Mouse (Mus musculus): ENCODE results near the gene Arid3a.

Arid3a gene

GRCm38 (mm10) chr10:79909092-79909922 is 17.5 kb upstream of the Arid3a start:
- DNase-seq: peak in 1 of 2 experiments; percentile 50

GRCm38 (mm10) chr10:79910556-79910955 is 16.3 kb upstream of the Arid3a start, which contains the start of gene Gm26602:
Gm26602 (plus strand) TSS chr10:79910856.
- no peak for DNase-seq

DNA sequence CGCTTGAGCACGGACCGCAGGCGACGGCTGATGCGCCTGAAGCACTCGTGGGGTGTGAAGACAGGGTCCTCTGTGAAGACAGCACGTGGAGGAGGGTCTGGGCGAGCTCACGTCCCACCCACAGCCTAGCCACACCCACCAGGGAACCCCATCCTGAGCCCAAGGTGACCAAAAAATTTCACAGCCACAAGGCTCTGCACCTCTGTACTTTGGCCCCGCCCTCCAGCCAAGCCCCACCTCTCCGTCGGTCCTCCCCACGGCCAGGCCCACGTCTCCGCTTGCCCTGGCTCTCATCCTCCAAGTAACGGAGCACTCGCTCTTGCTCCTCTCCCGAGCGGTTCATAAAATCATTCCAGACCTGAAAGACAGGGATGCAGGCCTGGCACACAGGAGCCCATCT is 14.4 kb upstream of the Arid3a start:
- DNase-seq: peak in 1 of 2 experiments; percentile 39

DNA sequence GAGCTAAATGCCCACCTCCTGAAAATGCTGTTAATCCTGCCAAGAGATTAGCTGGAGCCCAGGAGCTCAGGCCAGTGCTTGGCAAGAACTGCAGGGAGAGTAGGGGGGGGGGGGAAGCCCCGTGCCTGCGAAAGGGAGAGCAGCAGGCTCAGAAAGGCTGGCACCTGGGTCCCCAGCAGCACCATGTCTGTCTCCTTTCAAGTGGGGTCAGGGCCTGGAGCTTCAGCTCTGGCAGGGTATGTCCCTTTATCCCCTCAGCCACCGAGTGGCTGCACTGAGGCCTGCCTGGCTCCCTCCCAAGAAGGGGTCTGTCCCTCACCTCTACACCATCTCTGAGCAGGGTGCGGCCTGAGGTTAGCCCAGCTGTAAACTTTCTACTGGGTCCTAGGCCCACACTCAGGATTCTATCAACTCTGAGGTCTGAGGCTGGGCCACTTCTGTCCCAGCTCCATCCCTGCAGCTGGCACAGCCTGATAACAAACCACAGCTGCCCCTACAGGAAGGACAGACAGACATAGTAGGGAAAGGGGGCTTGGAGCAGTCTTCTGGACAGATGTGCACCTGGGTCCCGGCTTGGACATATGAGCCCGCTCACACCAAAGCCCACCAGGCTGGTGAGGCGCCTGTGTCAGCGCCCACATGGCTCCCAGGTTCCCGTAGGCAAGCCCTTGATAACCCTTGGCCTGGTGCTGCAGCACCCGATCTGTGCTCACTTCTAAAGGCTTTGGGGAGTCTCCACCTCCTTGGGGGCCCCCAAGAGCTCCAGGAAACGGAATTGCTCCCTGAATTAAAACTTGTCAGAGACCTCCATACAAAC is 12.5 kb upstream of the Arid3a start:
- DNase-seq: no peak

- DNase-seq: peak in 1 of 2 experiments; percentile 35
Observed at GRCm38 (mm10) chr10:79914948-79915596, 11.8 kb upstream of the Arid3a start.

- peak in 1 of 2 experiments; percentile 35 for DNase-seq
Observed at GRCm38 (mm10) chr10:79916081-79916480, 10.8 kb upstream of the Arid3a start.

GRCm38 (mm10) chr10:79916808-79917531 is 9.9 kb upstream of the Arid3a start, which contains the start of gene Kiss1r:
Kiss1r (plus strand) TSS chr10:79916971.
- peak; percentile 92 to 93 for DNase-seq

DNA sequence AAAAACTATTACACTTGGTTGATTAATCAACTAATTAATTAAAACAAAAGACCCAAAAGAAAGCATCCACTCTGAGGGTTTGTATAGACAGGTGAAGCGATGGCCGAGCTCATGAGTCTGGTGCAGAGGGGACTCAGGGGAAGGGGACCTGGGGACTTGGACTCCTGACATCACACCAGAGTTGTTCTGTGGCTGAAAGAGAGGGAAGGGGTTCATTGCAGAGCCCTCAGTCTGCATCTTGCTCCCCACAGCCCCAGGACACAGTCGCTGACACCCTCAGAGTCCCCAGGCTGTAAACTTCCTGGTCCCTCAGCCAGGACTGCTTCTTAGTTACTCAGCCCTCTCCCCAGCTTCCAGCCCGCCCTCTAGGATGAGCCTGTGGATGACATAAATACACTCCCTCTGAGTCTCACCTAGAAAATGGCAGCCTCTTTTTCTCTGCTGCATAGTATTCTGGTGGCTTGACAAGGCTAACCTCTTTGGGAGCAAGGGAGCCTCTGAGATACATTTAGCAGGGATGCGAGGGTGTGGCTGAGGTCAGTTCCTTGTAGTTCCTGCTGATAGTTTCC is 9.2 kb upstream of the Arid3a start:
- DNase-seq: no peak

GRCm38 (mm10) chr10:79918231-79919078 is 8.4 kb upstream of the Arid3a start:
- DNase-seq: peak; percentile 60 to 67

DNA sequence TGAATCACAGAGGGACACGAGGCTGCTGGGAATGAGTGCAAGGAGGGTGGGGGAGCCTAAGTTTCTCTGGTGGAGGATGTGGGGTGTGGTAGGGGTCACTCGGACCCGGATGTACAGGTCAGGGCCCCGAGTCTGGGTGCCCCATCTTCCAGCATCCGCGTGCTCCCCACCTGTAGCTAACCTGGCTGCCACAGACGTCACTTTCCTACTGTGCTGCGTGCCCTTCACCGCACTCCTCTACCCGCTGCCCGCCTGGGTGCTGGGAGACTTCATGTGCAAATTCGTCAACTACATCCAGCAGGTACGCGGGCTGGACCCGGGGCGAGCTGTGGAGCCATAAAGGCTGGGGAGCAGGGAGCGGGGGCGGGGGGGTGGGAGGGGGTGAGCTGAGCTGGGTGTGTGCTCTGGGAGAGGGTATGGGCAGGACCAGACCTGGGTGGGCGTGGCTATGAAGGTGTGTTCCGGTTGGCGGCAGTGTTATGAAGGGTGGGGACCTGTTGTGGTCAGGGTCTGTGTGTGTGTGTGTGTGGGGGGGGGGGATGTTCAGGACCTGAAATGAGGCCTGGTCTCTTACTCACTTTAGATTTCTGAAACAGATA is 7.5 kb upstream of the Arid3a start:
- DNase-seq: peak in 1 of 2 experiments; percentile 63

GRCm38 (mm10) chr10:79920056-79920890 is 6.6 kb upstream of the Arid3a start:
- peak in 1 of 2 experiments; percentile 40 for DNase-seq

DNA sequence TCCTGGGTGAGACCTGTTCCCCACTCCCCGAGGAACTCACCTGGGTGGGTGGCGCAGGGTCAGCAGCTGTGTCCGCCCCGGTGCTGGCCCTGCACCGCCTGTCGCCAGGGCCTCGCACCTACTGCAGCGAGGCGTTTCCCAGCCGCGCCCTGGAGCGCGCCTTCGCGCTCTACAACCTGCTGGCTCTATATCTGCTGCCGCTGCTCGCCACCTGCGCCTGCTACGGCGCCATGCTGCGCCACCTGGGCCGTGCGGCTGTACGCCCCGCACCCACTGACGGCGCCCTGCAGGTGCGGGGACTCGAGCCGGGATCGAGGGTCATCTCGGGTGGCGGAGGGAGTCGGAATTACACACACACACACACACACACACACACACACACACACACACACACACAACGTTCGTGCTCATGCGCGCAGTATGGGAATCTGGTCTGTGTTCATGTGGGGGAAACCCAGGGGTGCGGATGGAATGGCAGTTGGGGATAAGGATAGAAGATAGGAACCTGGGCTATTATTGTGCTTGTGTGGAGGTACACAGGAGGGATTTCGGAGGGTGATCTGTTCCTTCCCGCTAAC is 5.8 kb upstream of the Arid3a start, which contains the start of gene R3hdm4:
Gene R3hdm4, minus strand, starts transcription at position 251 of the 578 bp plus-strand sequence.
- peak; percentile 25 to 51 for DNase-seq

DNA sequence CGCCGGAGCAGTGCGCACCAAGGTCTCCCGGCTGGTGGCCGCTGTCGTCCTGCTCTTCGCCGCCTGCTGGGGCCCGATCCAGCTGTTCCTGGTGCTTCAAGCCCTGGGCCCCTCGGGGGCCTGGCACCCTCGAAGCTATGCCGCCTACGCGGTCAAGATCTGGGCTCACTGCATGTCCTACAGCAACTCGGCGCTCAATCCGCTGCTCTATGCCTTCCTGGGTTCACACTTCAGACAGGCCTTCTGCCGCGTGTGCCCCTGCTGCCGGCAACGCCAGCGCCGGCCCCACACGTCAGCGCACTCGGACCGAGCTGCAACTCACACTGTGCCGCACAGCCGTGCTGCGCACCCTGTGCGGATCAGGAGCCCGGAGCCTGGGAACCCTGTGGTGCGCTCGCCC is 5.3 kb upstream of the Arid3a start:
- DNase-seq: peak; percentile 32 to 55

GRCm38 (mm10) chr10:79924998-79925784 is 1.7 kb upstream of the Arid3a start:
- DNase-seq: peak; percentile 95 to 96

DNA sequence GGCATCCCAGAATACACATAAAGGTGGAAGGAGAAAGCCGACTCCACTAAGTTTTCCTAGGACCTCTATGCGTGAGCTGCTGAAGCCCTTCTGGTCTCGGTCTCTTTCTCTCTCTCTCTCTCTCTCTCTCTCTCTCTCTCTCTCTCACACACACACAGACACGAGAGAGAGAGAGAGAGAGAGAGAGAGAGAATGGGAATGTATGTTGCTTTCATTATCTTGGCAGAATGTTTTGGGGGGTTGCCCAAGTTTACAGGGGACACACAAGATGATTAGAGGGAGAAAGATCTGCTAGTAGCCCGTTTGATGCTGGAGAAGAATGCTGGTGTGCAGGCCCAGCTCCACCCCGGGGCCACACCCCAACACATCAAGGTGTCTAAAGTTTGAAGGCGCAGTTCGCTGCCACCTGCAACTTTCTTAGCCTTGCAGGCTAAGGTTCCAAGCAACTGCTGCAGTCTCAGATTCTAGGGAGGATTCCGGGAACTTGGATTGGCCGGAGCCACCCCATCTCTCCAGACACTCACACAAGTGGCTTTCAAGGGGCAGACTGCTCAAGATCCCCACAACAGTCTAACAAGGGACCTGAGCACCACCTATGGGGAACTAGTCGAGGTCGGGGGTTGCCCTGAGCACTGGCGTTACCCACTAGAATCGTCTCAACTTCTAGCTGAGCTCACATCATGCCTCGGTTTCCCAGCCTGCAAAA is 905 bp upstream of the Arid3a start:
- DNase-seq: peak in 1 of 2 experiments; percentile 37

DNA sequence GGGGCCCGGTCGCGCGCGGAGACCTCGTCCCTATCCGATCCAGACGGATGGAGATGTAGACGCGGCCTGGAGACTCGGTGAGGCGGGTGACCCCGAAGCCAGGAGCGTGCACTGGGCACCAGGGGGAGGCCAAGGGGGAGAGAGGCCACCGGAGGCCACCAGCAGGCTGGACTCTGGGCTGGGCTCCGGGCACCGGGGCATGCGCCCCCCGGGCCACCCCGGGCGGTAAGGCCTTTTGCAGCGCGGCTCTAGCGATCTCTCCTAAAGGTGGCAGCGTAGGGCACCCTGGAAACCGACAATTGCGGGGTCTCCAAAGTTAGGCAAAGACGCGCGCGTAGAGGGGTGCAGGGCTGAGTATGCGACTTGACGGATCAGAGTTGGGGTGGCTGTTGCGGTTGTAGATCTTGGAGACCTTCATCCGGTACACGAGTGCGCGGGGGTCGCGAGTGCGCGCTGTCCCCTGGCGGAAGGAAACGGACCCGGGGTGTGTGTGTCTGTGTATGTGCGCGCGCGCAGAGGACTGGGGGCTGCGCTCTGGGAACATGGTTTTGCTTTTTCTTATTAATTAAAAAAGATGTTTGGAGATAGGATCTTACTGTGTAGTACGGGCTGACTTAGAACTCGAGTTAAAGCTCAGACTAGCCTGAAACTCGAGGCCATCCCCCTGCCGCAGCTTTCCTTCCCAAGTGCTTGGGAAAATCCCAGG is 634 bp downstream of the Arid3a start:
- DNase-seq: peak; percentile 78 to 86

Measured in kidney, postnatal 4 days (tissue).